Mouse (Mus musculus) embryonic facial prominence, embryonic 15.5 days (tissue): ENCODE data around the gene Gars. TPM values are rescaled to one million over a fixed set of nuclear protein-coding genes. Genes with fewer than 3 reads are reported as not detected.

Source experiments
- ATAC-seq: fragments of 200-750 bp; cut with Nextera tagmentation; 2 replicates; pipeline ENCODE4 v1.8.0; 2017; ENCODE audit warnings: low read depth, moderate TSS enrichment; ENCODE audit not compliant: insufficient number of reproducible peaks, low FRiP score, low TSS enrichment
- H3K27ac ChIP-seq: fragments of 300-500 bp; sonication (generic); replicated peaks from 2 replicates; pipeline ENCODE4 v1.5.1; 2015; ENCODE audit warnings: mild to moderate bottlenecking, inconsistent platforms
- H3K27me3 ChIP-seq: fragments of 300-500 bp; sonication (generic); 2 replicates; pipeline ENCODE4 v1.6.1; 2015; ENCODE audit warnings: inconsistent platforms
- H3K36me3 ChIP-seq: fragments of 300-500 bp; sonication (generic); 2 replicates; pipeline ENCODE4 v1.6.1; 2015; ENCODE audit warnings: mild to moderate bottlenecking, inconsistent platforms
- H3K4me1 ChIP-seq: fragments of 300-500 bp; sonication (generic); 2 replicates; pipeline ENCODE4 v1.6.1; 2015; ENCODE audit warnings: inconsistent platforms
- H3K4me2 ChIP-seq: fragments of 300-500 bp; sonication (generic); replicated peaks from 2 replicates; pipeline ENCODE4 v1.6.1; 2015; ENCODE audit warnings: mild to moderate bottlenecking, inconsistent platforms
- H3K4me3 ChIP-seq: fragments of 300-500 bp; sonication (generic); replicated peaks from 2 replicates; pipeline ENCODE4 v1.5.1; 2015; ENCODE audit warnings: mild to moderate bottlenecking, inconsistent platforms
- H3K9ac ChIP-seq: fragments of 300-500 bp; sonication (generic); 2 replicates; pipeline ENCODE4 v1.6.1; 2015; ENCODE audit warnings: inconsistent platforms
- H3K9me3 ChIP-seq: fragments of 300-500 bp; sonication (generic); replicated peaks from 2 replicates; pipeline ENCODE4 v1.6.1; 2016; ENCODE audit warnings: inconsistent platforms
- WGBS: fragments of 180-500 bp; shearing (Covaris S2); methylation state at CpG from one replicate; pipeline ENCODE4 v1.1.7; 2015; 5-methylcytosine and 5-hydroxymethylcytosine counted together
- polyA plus RNA-seq: library from polyadenylated mRNA; unstranded; fragments of >200 nt; fragmentation: Nextera tagmentation; extraction: Ambion mirVana; gene quantifications from 2 replicates; pipeline ENCODE4 v1.2.1, GENCODE M21; 2015

Gars gene
- polyA plus RNA-seq, 1 experiment from 2014 or later: 131 TPM

GRCm38 (mm10) chr6:55098030-55098429 is 60.2 kb downstream of the Gars start:
- ATAC-seq: 0 out of 2 replicates have a peak, but pooled peaks have one; percentile 3
- 72% methylated on average over 5 of the region's 5 CpGs for WGBS
- Histone ChIP-seq H3K27ac (no peak overlapping the region), H3K9me3 (no peaks in the 10 kb centered on the region), H3K4me3 (no peak overlapping the region), H3K9ac (no peak overlapping the region), H3K36me3 (no peaks in the 10 kb centered on the region), H3K4me2 (no peak overlapping the region), H3K4me1 (no peaks in the 10 kb centered on the region), H3K27me3 (no peaks in the 10 kb centered on the region)

- Histone ChIP-seq H3K9ac (no peak overlapping the region), H3K9me3 (no peaks in the 10 kb centered on the region), H3K4me3 (no peak overlapping the region), H3K27me3 (no peaks in the 10 kb centered on the region), H3K27ac (no peak overlapping the region), H3K4me2 (no peak overlapping the region), H3K36me3 (no peaks in the 10 kb centered on the region), H3K4me1 (no peaks in the 10 kb centered on the region)
- no peak for ATAC-seq
- WGBS: 66% methylated on average over 5 of the region's 5 CpGs
Observed at GRCm38 (mm10) chr6:55098603-55099002, 60.8 kb downstream of the Gars start.

GRCm38 (mm10) chr6:55108358-55108757 is 70.6 kb downstream of the Gars start:
- H3K36me3 ChIP-seq: no peaks in the 10 kb centered on the region
- H3K9me3 ChIP-seq: no peaks in the 10 kb centered on the region
- no peak overlapping the region for H3K4me3 ChIP-seq
- H3K27me3 ChIP-seq: peaks cover 4% of the 10 kb centered on the region
- 15% methylated on average over 7 of the region's 7 CpGs for WGBS
- no peak for ATAC-seq
- H3K4me1 ChIP-seq: no peaks in the 10 kb centered on the region
- H3K4me2 ChIP-seq: no peak overlapping the region
- H3K27ac ChIP-seq: no peak overlapping the region
- no peak overlapping the region for H3K9ac ChIP-seq

GRCm38 (mm10) chr6:55117325-55118109 is 79.7 kb downstream of the Gars start:
- Histone ChIP-seq H3K9ac (0 out of 2 replicates have a peak overlapping the region, but pooled peaks have one; percentile 9), H3K4me2 (peak overlapping the region; percentile 84), H3K9me3 (no peaks in the 10 kb centered on the region), H3K27ac (no peak overlapping the region), H3K36me3 (no peaks in the 10 kb centered on the region), H3K4me3 (peak overlapping the region; percentile 49), H3K27me3 (peaks cover 76% of the 10 kb centered on the region), H3K4me1 (peaks cover 18% of the 10 kb centered on the region)
- under 1% methylated on average over 62 of the region's 68 CpGs for WGBS
- no peak for ATAC-seq

- no peak overlapping the region for H3K4me2 ChIP-seq
- WGBS: 38% methylated on average over 4 of the region's 4 CpGs
Observed at GRCm38 (mm10) chr6:55123056-55123455, 85.2 kb downstream of the Gars start.

GRCm38 (mm10) chr6:55126576-55126975 is 88.8 kb downstream of the Gars start:
- Histone ChIP-seq H3K4me1 (no peaks in the 10 kb centered on the region), H3K27me3 (no peaks in the 10 kb centered on the region), H3K4me2 (no peak overlapping the region)

More at GRCm38 (mm10) chr6:55123056-55123455, 85.2 kb downstream of the Gars start:
- Histone ChIP-seq H3K27me3 (peaks cover 27% of the 10 kb centered on the region), H3K36me3 (no peaks in the 10 kb centered on the region), H3K4me1 (peaks cover 2% of the 10 kb centered on the region; the same call in 1 of the 2 replicates), H3K9ac (no peak overlapping the region), H3K4me3 (no peak overlapping the region), H3K27ac (no peak overlapping the region), H3K9me3 (no peaks in the 10 kb centered on the region)
- ATAC-seq: no peak

GRCm38 (mm10) chr6:55128391-55128790 is 90.6 kb downstream of the Gars start:
- no peak overlapping the region for H3K9ac ChIP-seq
- H3K27me3 ChIP-seq: no peaks in the 10 kb centered on the region
- H3K9me3 ChIP-seq: no peaks in the 10 kb centered on the region
- H3K27ac ChIP-seq: no peak overlapping the region
- no peaks in the 10 kb centered on the region for H3K36me3 ChIP-seq
- no peak for ATAC-seq
- H3K4me3 ChIP-seq: no peak overlapping the region
- H3K4me2 ChIP-seq: no peak overlapping the region
- no peaks in the 10 kb centered on the region for H3K4me1 ChIP-seq

More at GRCm38 (mm10) chr6:55126576-55126975, 88.8 kb downstream of the Gars start:
- Histone ChIP-seq H3K36me3 (no peaks in the 10 kb centered on the region), H3K4me3 (no peak overlapping the region), H3K9ac (no peak overlapping the region), H3K27ac (no peak overlapping the region), H3K9me3 (no peaks in the 10 kb centered on the region)
- 66% methylated on average over 5 of the region's 5 CpGs for WGBS
- ATAC-seq: no peak

Other genes with a start within 250 kb of the Gars start
- gene Znrf2, start 221.1 kb upstream of the Gars start, polyA plus RNA-seq: 3.9 and 4.5 TPM in 2 replicates
- gene Nod1, start 65.4 kb upstream of the Gars start, polyA plus RNA-seq: 8.8 and 10.6 TPM in 2 replicates
- 23.6 and 24.1 TPM in 2 replicates for gene Ggct, start 45.1 kb upstream of the Gars start, polyA plus RNA-seq
- gene Crhr2, start 95.0 kb downstream of the Gars start, polyA plus RNA-seq: 0.34 and 0.40 TPM in 2 replicates
- 5.2 and 9.8 TPM in 2 replicates for gene Inmt, start 137.0 kb downstream of the Gars start, polyA plus RNA-seq
- 16.5 and 21.4 TPM in 2 replicates for gene Mindy4, start 165.4 kb downstream of the Gars start, polyA plus RNA-seq